Mouse (Mus musculus) thymus, adult 2 months (tissue): Measurements from ENCODE around the gene Zfp710.

ENCODE experiments used
- CTCF ChIP-seq: fragments of 200-500 bp; IDR thresholded peaks from 2 replicates; pipeline ENCODE4 v1.5.1; 2012; ENCODE audit warnings: mild to moderate bottlenecking, control low read depth, low read length, moderate library complexity, borderline replicate concordance; ENCODE audit not compliant: control insufficient read depth, poor library complexity, insufficient read depth; ENCODE audit errors: extremely low read depth
- POLR2A ChIP-seq: fragments of 200-500 bp; IDR thresholded peaks from 2 replicates; pipeline ENCODE4 v1.6.1; 2012; ENCODE audit warnings: mild to moderate bottlenecking, low read length, control low read depth, moderate library complexity; ENCODE audit not compliant: control insufficient read depth, poor library complexity, insufficient read depth; ENCODE audit errors: extremely low read depth

DNA sequence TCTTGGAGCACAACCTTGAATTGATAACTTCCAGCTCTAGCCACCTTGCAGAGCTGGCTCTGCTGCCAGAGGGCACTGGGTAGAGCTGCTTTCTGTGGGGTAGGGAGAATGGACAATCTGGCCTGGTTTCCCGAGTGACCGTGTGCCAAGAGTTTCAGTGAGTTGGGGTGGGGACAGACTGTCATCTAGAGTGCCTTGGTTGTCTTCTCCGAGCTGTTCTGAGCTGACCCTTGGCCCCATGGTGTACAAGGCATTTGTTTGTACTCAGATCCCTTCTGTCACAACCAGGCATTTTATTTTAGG is 3.8 kb downstream of the Zfp710 start:
- TF ChIP-seq POLR2A (no peak), CTCF (no peak)
